Mouse (Mus musculus) hindbrain, embryonic 10.5 days (tissue): ENCODE measurements around the gene Ddit4l. TPM values are rescaled to one million over a fixed set of nuclear protein-coding genes. Genes with fewer than 3 reads are reported as not detected.
"Not testable (repeated sequence)": the region's sequence is repeated elsewhere in the genome, so short reads cannot be mapped to it uniquely, and the experiment has no call there.

Experiments used
- DNase-seq: peaks from one replicate; pipeline ENCODE4 v3.0.0-alpha.2; 2017; ENCODE audit warnings: low spot score
- H3K27ac ChIP-seq: fragments of 300-500 bp; sonication (generic); 2 replicates; pipeline ENCODE4 v1.5.1; 2016; ENCODE audit warnings: mild to moderate bottlenecking, moderate library complexity
- H3K27me3 ChIP-seq: fragments of 300-500 bp; sonication (generic); 2 replicates; pipeline ENCODE4 v1.6.1; 2016; ENCODE audit warnings: mild to moderate bottlenecking; ENCODE audit not compliant: poor library complexity, insufficient read depth, severe bottlenecking
- H3K36me3 ChIP-seq: fragments of 300-500 bp; sonication (generic); 2 replicates; pipeline ENCODE4 v1.6.1; 2016; ENCODE audit warnings: mild to moderate bottlenecking, moderate library complexity
- H3K4me1 ChIP-seq: fragments of 300-500 bp; sonication (generic); replicated peaks from 2 replicates; pipeline ENCODE4 v1.6.1; 2016; ENCODE audit warnings: mild to moderate bottlenecking
- H3K4me3 ChIP-seq: fragments of 300-500 bp; sonication (generic); 2 replicates; pipeline ENCODE4 v1.5.1; 2016; ENCODE audit warnings: mild to moderate bottlenecking, moderate library complexity
- H3K9me3 ChIP-seq: fragments of 300-500 bp; sonication (generic); 2 replicates; pipeline ENCODE4 v1.6.1; 2016; ENCODE audit warnings: mild to moderate bottlenecking, moderate library complexity
- WGBS: fragments of 180-500 bp; shearing (Covaris S2); methylation state at CpG from one replicate; pipeline ENCODE4 v1.1.7; 2016; 5-methylcytosine and 5-hydroxymethylcytosine counted together
- polyA plus RNA-seq: library from polyadenylated mRNA; unstranded; fragments of >200 nt; fragmentation: Nextera tagmentation; extraction: Ambion mirVana; gene quantifications from 2 replicates; pipeline ENCODE4 v1.2.1, GENCODE M21; 2016

Ddit4l gene
- polyA plus RNA-seq, 1 experiment from 2014 or later, result 8.7 TPM

GRCm38 (mm10) chr3:137623581-137624362, 2.4 kb downstream of the Ddit4l start:
- H3K27ac ChIP-seq, result peak overlapping the region; percentile 84
- peaks cover 8% of the 10 kb centered on the region; the same call in 1 of the 2 replicates for H3K36me3 ChIP-seq
- no peaks in the 10 kb centered on the region for H3K9me3 ChIP-seq
- H3K4me1 ChIP-seq, result peaks cover 18% of the 10 kb centered on the region
- WGBS, result under 1% methylated on average over 47 of the region's 47 CpGs
- DNase-seq, result peak; percentile 74
- H3K27me3 ChIP-seq, result peaks cover 45% of the 10 kb centered on the region
- H3K4me3 ChIP-seq, result peak overlapping the region; percentile 66

- Histone ChIP-seq H3K27me3 (peaks cover 45% of the 10 kb centered on the region), H3K27ac (no peak overlapping the region), H3K4me1 (peaks cover 18% of the 10 kb centered on the region), H3K36me3 (peaks cover 8% of the 10 kb centered on the region; the same call in 1 of the 2 replicates), H3K4me3 (no peak overlapping the region), H3K9me3 (no peaks in the 10 kb centered on the region)
- no peak for DNase-seq
- 84% methylated on average over 5 of the region's 5 CpGs for WGBS
These were observed 3.6 kb downstream of the Ddit4l start for GRCm38 (mm10) chr3:137625054-137625453.

- H3K4me3 ChIP-seq, result no peak overlapping the region
- WGBS, result 86% methylated on average over 10 of the region's 10 CpGs
- no peaks in the 10 kb centered on the region for H3K4me1 ChIP-seq
- H3K36me3 ChIP-seq, result no peaks in the 10 kb centered on the region
- no peaks in the 10 kb centered on the region for H3K27me3 ChIP-seq
- H3K27ac ChIP-seq, result no peak overlapping the region
- DNase-seq, result no peak
- H3K9me3 ChIP-seq, result no peaks in the 10 kb centered on the region
These were observed 12.3 kb downstream of the Ddit4l start for GRCm38 (mm10) chr3:137633726-137634125.

GRCm38 (mm10) chr3:137636571-137636970, 15.2 kb downstream of the Ddit4l start:
- 86% methylated on average over 4 of the region's 4 CpGs for WGBS
- no peak overlapping the region for H3K27ac ChIP-seq
- no peaks in the 10 kb centered on the region for H3K27me3 ChIP-seq

GRCm38 (mm10) chr3:137641238-137641637, 19.8 kb downstream of the Ddit4l start:
- Histone ChIP-seq H3K27me3 (no peaks in the 10 kb centered on the region), H3K27ac (no peak overlapping the region), H3K4me3 (no peak overlapping the region), H3K9me3 (no peaks in the 10 kb centered on the region), H3K4me1 (peaks cover 10% of the 10 kb centered on the region), H3K36me3 (no peaks in the 10 kb centered on the region)
- DNase-seq, result no peak
- 95% methylated on average over 5 of the region's 5 CpGs for WGBS

More at GRCm38 (mm10) chr3:137636571-137636970, 15.2 kb downstream of the Ddit4l start:
- no peak overlapping the region for H3K4me3 ChIP-seq
- H3K9me3 ChIP-seq, result no peaks in the 10 kb centered on the region
- no peaks in the 10 kb centered on the region for H3K4me1 ChIP-seq
- H3K36me3 ChIP-seq, result no peaks in the 10 kb centered on the region
- DNase-seq, result no peak

- no peak overlapping the region for H3K4me3 ChIP-seq
- no peaks in the 10 kb centered on the region for H3K36me3 ChIP-seq
- H3K9me3 ChIP-seq, result no peaks in the 10 kb centered on the region
- 59% methylated on average over 8 of the region's 8 CpGs for WGBS
- peaks cover 10% of the 10 kb centered on the region for H3K4me1 ChIP-seq
- H3K27me3 ChIP-seq, result no peaks in the 10 kb centered on the region
- no peak for DNase-seq
- no peak overlapping the region for H3K27ac ChIP-seq
These were observed 20.7 kb downstream of the Ddit4l start for GRCm38 (mm10) chr3:137642137-137642536.

GRCm38 (mm10) chr3:137642568-137642967, 21.2 kb downstream of the Ddit4l start:
- Histone ChIP-seq H3K9me3 (no peaks in the 10 kb centered on the region), H3K27me3 (no peaks in the 10 kb centered on the region), H3K4me3 (no peak overlapping the region), H3K27ac (no peak overlapping the region), H3K36me3 (no peaks in the 10 kb centered on the region), H3K4me1 (peaks cover 10% of the 10 kb centered on the region)
- 59% methylated on average over 3 of the region's 3 CpGs for WGBS
- DNase-seq, result no peak

GRCm38 (mm10) chr3:137644081-137644480, 22.7 kb downstream of the Ddit4l start:
- WGBS, result 92% methylated on average over 3 of the region's 3 CpGs
- Histone ChIP-seq H3K27ac (no peak overlapping the region), H3K9me3 (no peaks in the 10 kb centered on the region), H3K36me3 (no peaks in the 10 kb centered on the region), H3K4me1 (peaks cover 10% of the 10 kb centered on the region), H3K27me3 (no peaks in the 10 kb centered on the region), H3K4me3 (no peak overlapping the region)
- DNase-seq, result no peak

GRCm38 (mm10) chr3:137644947-137645346, 23.5 kb downstream of the Ddit4l start:
- H3K4me3 ChIP-seq, result no peak overlapping the region
- no peaks in the 10 kb centered on the region for H3K36me3 ChIP-seq
- H3K4me1 ChIP-seq, result peaks cover 10% of the 10 kb centered on the region
- no peaks in the 10 kb centered on the region for H3K27me3 ChIP-seq
- H3K27ac ChIP-seq, result no peak overlapping the region
- no peaks in the 10 kb centered on the region for H3K9me3 ChIP-seq
- 89% methylated on average over 6 of the region's 6 CpGs for WGBS
- DNase-seq, result no peak

- Histone ChIP-seq H3K4me3 (no peak overlapping the region), H3K4me1 (peaks cover 3% of the 10 kb centered on the region), H3K27ac (no peak overlapping the region), H3K36me3 (no peaks in the 10 kb centered on the region), H3K9me3 (no peaks in the 10 kb centered on the region), H3K27me3 (no peaks in the 10 kb centered on the region)
- no peak for DNase-seq
- WGBS, result 84% methylated on average over 12 of the region's 12 CpGs
These were observed 26.2 kb downstream of the Ddit4l start for GRCm38 (mm10) chr3:137647427-137648100.

- Histone ChIP-seq H3K36me3 (no peaks in the 10 kb centered on the region), H3K9me3 (no peaks in the 10 kb centered on the region), H3K27me3 (no peaks in the 10 kb centered on the region), H3K27ac (no peak overlapping the region), H3K4me1 (no peaks in the 10 kb centered on the region), H3K4me3 (no peak overlapping the region)
- 76% methylated on average over 5 of the region's 5 CpGs for WGBS
- DNase-seq, result no peak
These were observed 27.7 kb downstream of the Ddit4l start for GRCm38 (mm10) chr3:137649112-137649511.

GRCm38 (mm10) chr3:137652853-137653252, 31.4 kb downstream of the Ddit4l start:
- H3K27me3 ChIP-seq, result no peaks in the 10 kb centered on the region
- H3K27ac ChIP-seq, result no peak overlapping the region
- 89% methylated on average over 2 of the region's 2 CpGs for WGBS
- no peak overlapping the region for H3K4me3 ChIP-seq
- no peaks in the 10 kb centered on the region for H3K4me1 ChIP-seq
- H3K36me3 ChIP-seq, result no peaks in the 10 kb centered on the region
- H3K9me3 ChIP-seq, result no peaks in the 10 kb centered on the region
- no peak for DNase-seq

GRCm38 (mm10) chr3:137671224-137671623, 49.8 kb downstream of the Ddit4l start, which contains the start of gene Gm21962:
Gm21962 (plus strand) TSS chr3:137671524.
- H3K9me3 ChIP-seq, H3K27ac ChIP-seq, H3K4me1 ChIP-seq, H3K36me3 ChIP-seq, DNase-seq, H3K27me3 ChIP-seq, H3K4me3 ChIP-seq: not testable (repeated sequence)
- no CpG with 5 or more reads among the region's 3 CpGs for WGBS
